Mouse (Mus musculus) frontal cortex, postnatal 10 days (tissue): ENCODE results near the gene Stk11.

Experiments used
- DNase-seq, 2 experiments: peaks; one replicate each; pipeline ENCODE4 v3.0.0; 2022; ENCODE audit warnings: low spot score in 2 of 2, mixed read lengths in 1 of 2

Gene Stk11

DNA sequence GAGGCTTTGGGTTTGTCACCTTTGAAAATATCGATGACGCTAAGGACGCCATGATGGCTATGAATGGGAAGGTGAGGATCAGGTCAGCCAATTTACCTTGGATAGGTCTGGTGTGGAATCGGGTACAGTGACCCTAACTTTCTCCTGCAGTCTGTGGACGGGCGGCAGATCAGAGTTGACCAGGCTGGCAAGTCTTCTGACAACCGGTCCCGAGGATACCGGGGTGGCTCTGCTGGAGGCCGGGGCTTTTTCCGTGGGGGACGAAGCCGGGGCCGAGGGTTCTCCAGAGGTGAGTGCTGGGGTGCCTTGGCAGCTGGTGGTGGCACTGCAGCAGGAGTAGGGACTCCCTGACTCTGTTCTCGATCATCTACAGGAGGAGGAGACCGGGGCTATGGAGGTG lies 54.4 kb downstream of the Stk11 start:
- DNase-seq: no peak

GRCm38 (mm10) chr10:80170601-80171021 lies 55.0 kb downstream of the Stk11 start:
- no peak for DNase-seq

GRCm38 (mm10) chr10:80171252-80171651 lies 55.6 kb downstream of the Stk11 start:
- no peak for DNase-seq

GRCm38 (mm10) chr10:80171760-80172526 lies 56.3 kb downstream of the Stk11 start:
- DNase-seq: peak in 1 of 2 experiments; percentile 31

GRCm38 (mm10) chr10:80172527-80173292 lies 57.1 kb downstream of the Stk11 start, which contains the start of gene 1600002K03Rik:
Gene 1600002K03Rik, plus strand, starts transcription at chr10:80172944.
- peak; percentile 86 to 87 for DNase-seq

GRCm38 (mm10) chr10:80173358-80173757 lies 57.8 kb downstream of the Stk11 start:
- DNase-seq: no peak

GRCm38 (mm10) chr10:80173955-80174640 lies 58.5 kb downstream of the Stk11 start:
- DNase-seq: no peak

DNA sequence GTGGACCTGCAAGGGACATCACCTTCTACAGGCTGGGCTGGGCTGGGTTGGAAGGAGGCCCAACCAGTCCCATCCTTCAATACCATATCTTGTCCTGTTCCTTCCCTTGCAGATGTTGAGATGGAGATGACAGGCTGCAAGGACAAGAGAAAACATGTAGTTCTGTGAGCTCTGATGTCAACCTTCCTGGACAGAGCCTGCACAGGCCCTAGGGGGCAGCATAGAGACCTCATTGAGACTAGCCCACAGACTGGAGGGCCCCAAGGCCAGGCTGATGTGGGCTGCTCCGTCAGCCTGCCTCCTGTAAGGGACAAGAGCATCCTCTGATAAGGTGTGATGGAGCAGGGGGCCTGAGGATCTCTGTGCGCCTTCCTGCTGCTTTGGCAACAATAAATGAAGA lies 59.1 kb downstream of the Stk11 start:
- no peak for DNase-seq

DNA sequence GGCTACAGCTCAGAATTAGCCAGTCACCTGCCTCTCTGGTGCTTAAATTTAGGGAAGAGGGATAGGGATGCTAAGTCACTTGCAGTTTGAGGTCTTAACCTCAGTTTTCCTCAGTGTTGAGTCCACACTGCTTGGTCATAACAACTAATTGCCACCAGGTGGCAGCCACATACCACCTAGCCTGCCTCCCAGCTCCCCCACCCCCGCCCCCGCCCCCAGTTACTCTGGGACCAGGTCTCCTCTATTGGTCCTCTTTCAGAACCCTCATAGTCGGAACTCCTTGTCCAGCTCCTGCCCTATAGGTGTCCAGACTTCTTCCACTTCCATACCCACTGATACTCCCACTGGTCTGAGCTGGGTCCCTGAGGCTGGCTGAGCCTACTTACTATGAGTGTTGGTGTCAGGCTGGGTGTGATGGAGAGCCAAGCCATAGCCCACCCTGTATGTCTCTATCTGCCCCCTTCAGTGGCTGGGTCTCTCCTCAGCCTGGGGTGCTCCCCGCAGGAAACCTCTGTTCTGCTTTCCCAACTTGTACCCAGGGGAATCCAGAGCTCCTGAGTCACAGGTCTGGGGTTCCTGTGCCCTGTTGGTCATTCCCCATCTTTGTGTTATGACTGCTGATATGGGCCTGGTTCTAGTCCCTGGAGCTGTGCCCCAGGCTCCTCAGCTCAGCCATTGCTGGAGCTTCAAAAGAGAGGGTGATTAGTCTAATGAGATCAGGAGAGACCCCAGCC lies 60.1 kb downstream of the Stk11 start:
- no peak for DNase-seq

- DNase-seq: no peak
These were observed 60.7 kb downstream of the Stk11 start for GRCm38 (mm10) chr10:80176270-80176834.

GRCm38 (mm10) chr10:80177441-80178279 lies 62.1 kb downstream of the Stk11 start:
- DNase-seq: no peak

DNA sequence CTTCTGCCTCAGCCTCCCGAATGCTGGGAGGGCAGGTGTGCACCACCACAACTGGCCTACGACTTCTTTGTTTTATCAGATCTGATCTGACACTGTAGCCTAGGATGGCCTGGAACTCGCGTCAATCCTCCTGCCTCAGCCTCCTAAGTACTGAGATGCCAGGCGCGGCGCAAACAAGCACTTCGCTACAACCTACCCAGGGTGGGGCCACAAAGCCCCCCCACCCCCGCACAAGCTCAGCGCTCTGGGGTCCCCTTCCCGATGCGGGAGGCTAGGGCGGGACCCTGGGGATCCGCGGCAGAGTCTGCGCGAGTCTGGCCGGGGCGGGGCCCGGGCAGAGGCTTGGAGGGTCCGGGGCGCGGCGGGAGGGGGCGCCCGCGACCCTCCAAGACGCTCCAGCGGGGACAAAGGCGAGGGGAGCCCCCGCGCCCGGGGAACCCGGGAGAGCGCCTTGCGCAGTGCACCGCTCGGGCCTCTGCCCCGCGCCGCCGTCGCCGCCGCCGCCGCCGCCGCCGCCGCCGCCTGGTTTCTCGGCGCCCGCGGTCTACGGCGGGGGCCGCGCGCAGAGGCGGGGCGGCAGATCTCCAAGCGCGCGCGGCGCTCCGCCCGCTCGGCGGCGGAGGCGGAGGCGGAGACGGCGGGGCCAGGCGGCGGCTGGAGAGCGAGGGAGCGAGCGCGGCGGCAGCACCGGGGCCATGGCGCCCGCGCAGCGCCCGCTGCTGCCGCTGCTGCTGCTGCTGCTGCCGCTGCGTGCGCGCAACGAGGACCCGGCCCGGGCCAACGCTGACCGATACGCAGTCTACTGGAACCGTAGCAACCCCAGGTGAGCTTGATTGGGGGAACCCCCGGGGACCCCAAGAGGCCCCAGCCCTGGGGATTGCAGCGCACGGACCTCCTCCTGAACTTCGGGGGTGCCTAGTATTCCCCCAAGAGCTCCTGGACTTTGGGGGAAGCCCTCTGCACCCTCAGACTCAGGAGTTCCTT lies 63.8 kb downstream of the Stk11 start, which contains the start of gene Efna2:
Gene Efna2 (plus strand): TSS at position 415 of the 984 bp plus-strand sequence.
- DNase-seq: peak in 1 of 2 experiments; percentile 52
